Comparison of ENCODE assay signal across 8 mouse cellular contexts in the genomic region with DNA sequence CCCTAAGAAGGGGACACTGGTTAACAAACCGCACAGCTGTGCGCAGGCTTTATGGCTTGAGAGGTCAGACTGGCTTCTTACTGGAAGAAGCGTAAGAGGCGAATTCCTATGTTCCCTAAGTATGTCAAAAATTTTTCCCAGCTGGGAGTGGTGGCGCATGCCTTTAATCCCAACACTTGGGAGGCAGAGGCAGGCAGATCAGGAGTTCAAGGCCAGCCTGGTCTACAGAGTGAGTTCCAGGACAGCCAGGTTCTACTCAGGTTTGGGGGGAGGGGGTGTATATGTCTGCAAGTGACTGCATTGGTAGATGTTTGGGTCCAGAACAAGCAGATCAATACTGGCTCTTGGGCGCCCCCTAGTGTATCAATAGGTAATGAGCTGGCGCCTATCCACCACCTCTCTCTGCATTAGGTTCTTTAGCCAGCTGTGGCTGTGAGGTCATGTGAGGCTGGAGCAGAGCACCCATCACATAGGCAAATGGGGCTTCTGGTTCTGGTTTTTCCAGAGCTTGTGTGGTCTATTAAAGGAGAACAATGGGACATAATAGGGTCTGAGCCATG. TPM values are rescaled to one million over a fixed set of nuclear protein-coding genes. Genes with fewer than 3 reads are reported as not detected.
DNase-seq lines count a peak whose midpoint lies in the region; ATAC-seq and TF ChIP-seq lines count a peak whose summit lies in the region.
"Had no signal": no experiment of that assay in that cellular context is flagged by ENCODE, and none has a peak within 500 bp of the region (broad histone marks: within the 10 kb centered on the region; RNA-seq: fewer than 3 reads in every experiment).

No protein-coding gene starts in this region.

- WGBS in intestine, embryonic 16.5 days, result 57% methylated on average over 7 of the region's 7 CpGs
- 64% methylated on average over 7 of the region's 7 CpGs for WGBS in midbrain, embryonic 13.5 days
- WGBS in small intestine, adult 2 months, result 54% methylated on average over 7 of the region's 7 CpGs

- no peak overlapping the region for H3K4me2 ChIP-seq in intestine, embryonic 16.5 days (ENCODE audit: low read depth, low read length)
- no peak overlapping the region for H3K4me2 ChIP-seq in midbrain, embryonic 13.5 days (replicated peaks)

- intact Hi-C loops in left cerebral cortex, postnatal 25 days (cut with DNase I), result loop anchor here (5.0 kb wide), 1 partner anchor 85 kb away; the partner anchor contains the start of gene Hmces

- H3K9ac ChIP-seq in intestine, embryonic 16.5 days (ENCODE audit: low read depth, low read length), result no peak overlapping the region
- H3K9ac ChIP-seq in midbrain, embryonic 13.5 days (replicated peaks), result no peak overlapping the region

- TF ChIP-seq POLR2A in small intestine, adult 2 months (IDR thresholded peaks at IDR 0.05; ENCODE audit: low read depth, low read length), result no peak

- H3K4me3 ChIP-seq in intestine, embryonic 16.5 days (ENCODE audit: low read length), result no peak overlapping the region
- no peak overlapping the region for H3K4me3 ChIP-seq in midbrain, embryonic 13.5 days (replicated peaks)
- H3K4me3 ChIP-seq in small intestine, adult 2 months (ENCODE audit: low read depth, low read length), result no peak overlapping the region

- peak; percentile 59 for DNase-seq in T-cell, adult 2 months (ENCODE audit: low spot score)
- DNase-seq in cerebellum, adult 9-10 months, result peak; percentile 82
- DNase-seq in frontal cortex, postnatal 25 days (ENCODE audit: low spot score in 2 of 2), result peak; percentile 70 to 72
- DNase-seq in left cerebral cortex, postnatal 25 days (ENCODE audit: low spot score in 2 of 2), result peak; percentile 77 to 79

- TF ChIP-seq CTCF in small intestine, adult 2 months (IDR thresholded peaks at IDR 0.05; ENCODE audit: extremely low read depth, insufficient read length, insufficient replicate concordance, low read depth, low read length), result peak; percentile 69; the same call in 1 of the 2 replicates

- ATAC-seq in intestine, embryonic 16.5 days, result 0 out of 2 replicates have a peak, but pooled peaks have one; percentile 26
- ATAC-seq in midbrain, embryonic 13.5 days, result peak; percentile 46

- H3K4me1 ChIP-seq in intestine, embryonic 16.5 days (ENCODE audit: control insufficient read depth, insufficient read depth, low read length), result peaks cover 18% of the 10 kb centered on the region
- peaks cover 22% of the 10 kb centered on the region for H3K4me1 ChIP-seq in midbrain, embryonic 13.5 days (replicated peaks)
- H3K4me1 ChIP-seq in small intestine, adult 2 months (ENCODE audit: control insufficient read depth, insufficient read depth, insufficient read length, low read length), result peaks cover 14% of the 10 kb centered on the region

- no peaks in the 10 kb centered on the region for H3K9me3 ChIP-seq in intestine, embryonic 16.5 days (ENCODE audit: control insufficient read depth, low read length)
- no peaks in the 10 kb centered on the region for H3K9me3 ChIP-seq in midbrain, embryonic 13.5 days

- H3K36me3 ChIP-seq in intestine, embryonic 16.5 days (ENCODE audit: control insufficient read depth, insufficient read depth, low read length), result peaks cover 14% of the 10 kb centered on the region
- H3K36me3 ChIP-seq in midbrain, embryonic 13.5 days, result peaks cover 42% of the 10 kb centered on the region
- peaks cover 25% of the 10 kb centered on the region for H3K36me3 ChIP-seq in small intestine, adult 2 months (ENCODE audit: control insufficient read depth, insufficient read depth, low read length)

- no peaks in the 10 kb centered on the region for H3K27me3 ChIP-seq in intestine, embryonic 16.5 days (replicated peaks; ENCODE audit: control insufficient read depth, insufficient read depth, low read length)
- H3K27me3 ChIP-seq in midbrain, embryonic 13.5 days, result no peaks in the 10 kb centered on the region
- no peaks in the 10 kb centered on the region for H3K27me3 ChIP-seq in small intestine, adult 2 months (ENCODE audit: control insufficient read depth, insufficient read depth, low read length)

- H3K27ac ChIP-seq in intestine, embryonic 16.5 days (ENCODE audit: low read length), result no peak overlapping the region
- H3K27ac ChIP-seq in midbrain, embryonic 13.5 days, result no peak overlapping the region; the same call in 1 of the 2 replicates
- H3K27ac ChIP-seq in small intestine, adult 2 months (ENCODE audit: insufficient read depth, low read depth, low read length), result no peak overlapping the region
- H3K27ac ChIP-seq: macrophage had no signal

RNA-seq across cellular contexts. Expression of gene H1fx, which starts 16.3 kb away (rescaled TPM):
- polyA plus RNA-seq in intestine, embryonic 16.5 days (2015; fragmentation: Nextera tagmentation; extraction: Ambion mirVana), result 2.4 and 4.1 TPM in 2 replicates
- total RNA-seq in left cerebral cortex, postnatal 25 days (2021), result 10 to 100 TPM; 59.2 to 60.8 TPM
- 21.0 and 25.5 TPM in 2 replicates for polyA plus RNA-seq in midbrain, embryonic 13.5 days (2015; fragmentation: Nextera tagmentation; extraction: Ambion mirVana)
- 5.9 and 10.9 TPM in 2 replicates for polyA plus RNA-seq in small intestine, adult 2 months (2012; rRNA removed)

RNA-seq across cellular contexts. Expression of gene Rab7, which starts 47.3 kb away (rescaled TPM):
- 286 and 289 TPM in 2 replicates for polyA plus RNA-seq in intestine, embryonic 16.5 days (2015; fragmentation: Nextera tagmentation; extraction: Ambion mirVana)
- total RNA-seq in left cerebral cortex, postnatal 25 days (2021), result 100 to 1,000 TPM; 330 to 341 TPM
- polyA plus RNA-seq in midbrain, embryonic 13.5 days (2015; fragmentation: Nextera tagmentation; extraction: Ambion mirVana), result 271 and 287 TPM in 2 replicates
- 43.8 and 78.5 TPM in 2 replicates for polyA plus RNA-seq in small intestine, adult 2 months (2012; rRNA removed)
